Mouse (Mus musculus): ENCODE data around the gene Kif14. TPM values are rescaled to one million over a fixed set of nuclear protein-coding genes. Genes with fewer than 3 reads are reported as not detected.
"Not testable (repeated sequence)": the region's sequence is repeated elsewhere in the genome, so short reads cannot be mapped to it uniquely, and the experiment has no call there.

The Kif14 gene
- polyA plus RNA-seq, 1 experiment: 0.05 TPM

GRCm38 (mm10) chr1:136491681-136492080, 25.5 kb downstream of the Kif14 start:
- H3K36me3 ChIP-seq (ENCODE audit: control insufficient read depth, insufficient read depth, low read length): no peaks in the 10 kb centered on the region

GRCm38 (mm10) chr1:136492232-136492631, 26.1 kb downstream of the Kif14 start:
- H3K27me3 ChIP-seq (replicated peaks; ENCODE audit: control insufficient read depth, insufficient read depth, low read length): no peaks in the 10 kb centered on the region
- no peak overlapping the region for H3K27ac ChIP-seq (ENCODE audit: insufficient read depth, low read depth, low read length)
- WGBS: 97% methylated on average over 2 of the region's 2 CpGs
- no peaks in the 10 kb centered on the region for H3K4me1 ChIP-seq (ENCODE audit: control insufficient read depth, insufficient read depth, low read length)
- no peaks in the 10 kb centered on the region for H3K36me3 ChIP-seq (ENCODE audit: control insufficient read depth, insufficient read depth, low read length)
- no peak for TF ChIP-seq CTCF (conservative IDR thresholded peaks at IDR 0.05; ENCODE audit: insufficient read depth, insufficient read length, low read depth, low read length)
- TF ChIP-seq POLR2A (IDR thresholded peaks at IDR 0.05; ENCODE audit: low read depth, low read length): no peak
- H3K4me3 ChIP-seq (ENCODE audit: insufficient read depth, low read depth, low read length): no peak overlapping the region
- DNase-seq: no peak

More at GRCm38 (mm10) chr1:136491681-136492080, 25.5 kb downstream of the Kif14 start:
- Histone ChIP-seq H3K27ac (ENCODE audit: insufficient read depth, low read depth, low read length) (no peak overlapping the region), H3K27me3 (replicated peaks; ENCODE audit: control insufficient read depth, insufficient read depth, low read length) (no peaks in the 10 kb centered on the region), H3K4me1 (ENCODE audit: control insufficient read depth, insufficient read depth, low read length) (no peaks in the 10 kb centered on the region), H3K4me3 (ENCODE audit: insufficient read depth, low read depth, low read length) (no peak overlapping the region)
- no peak; the same call in 1 of the 2 replicates for TF ChIP-seq CTCF (conservative IDR thresholded peaks at IDR 0.05; ENCODE audit: insufficient read depth, insufficient read length, low read depth, low read length)
- no peak for TF ChIP-seq POLR2A (IDR thresholded peaks at IDR 0.05; ENCODE audit: low read depth, low read length)
- 83% methylated on average over 5 of the region's 5 CpGs for WGBS
- no peak for DNase-seq

GRCm38 (mm10) chr1:136499317-136499716, 33.2 kb downstream of the Kif14 start:
- Histone ChIP-seq H3K36me3 (ENCODE audit: control insufficient read depth, insufficient read depth, low read length) (no peaks in the 10 kb centered on the region), H3K4me3 (ENCODE audit: insufficient read depth, low read depth, low read length) (no peak overlapping the region), H3K27me3 (replicated peaks; ENCODE audit: control insufficient read depth, insufficient read depth, low read length) (no peaks in the 10 kb centered on the region), H3K4me1 (ENCODE audit: control insufficient read depth, insufficient read depth, low read length) (no peaks in the 10 kb centered on the region), H3K27ac (ENCODE audit: insufficient read depth, low read depth, low read length) (no peak overlapping the region)
- no peak for TF ChIP-seq POLR2A (IDR thresholded peaks at IDR 0.05; ENCODE audit: low read depth, low read length)
- no peak for TF ChIP-seq CTCF (conservative IDR thresholded peaks at IDR 0.05; ENCODE audit: insufficient read depth, insufficient read length, low read depth, low read length)
- no peak for DNase-seq
- WGBS: 81% methylated on average over 13 of the region's 13 CpGs

GRCm38 (mm10) chr1:136502936-136503335, 36.8 kb downstream of the Kif14 start:
- WGBS: 98% methylated on average over 8 of the region's 8 CpGs
- no peak overlapping the region for H3K27ac ChIP-seq (ENCODE audit: insufficient read depth, low read depth, low read length)
- no peaks in the 10 kb centered on the region for H3K36me3 ChIP-seq (ENCODE audit: control insufficient read depth, insufficient read depth, low read length)
- no peak for DNase-seq
- H3K27me3 ChIP-seq (replicated peaks; ENCODE audit: control insufficient read depth, insufficient read depth, low read length): no peaks in the 10 kb centered on the region
- no peak overlapping the region for H3K4me3 ChIP-seq (ENCODE audit: insufficient read depth, low read depth, low read length)
- H3K4me1 ChIP-seq (ENCODE audit: control insufficient read depth, insufficient read depth, low read length): no peaks in the 10 kb centered on the region
- TF ChIP-seq POLR2A (IDR thresholded peaks at IDR 0.05; ENCODE audit: low read depth, low read length) (no peak), CTCF (conservative IDR thresholded peaks at IDR 0.05; ENCODE audit: insufficient read depth, insufficient read length, low read depth, low read length) (no peak)

GRCm38 (mm10) chr1:136506255-136506654, 40.1 kb downstream of the Kif14 start:
- not testable (repeated sequence) for H3K27me3 ChIP-seq (replicated peaks; ENCODE audit: control insufficient read depth, insufficient read depth, low read length); H3K36me3 ChIP-seq (ENCODE audit: control insufficient read depth, insufficient read depth, low read length); H3K4me3 ChIP-seq (ENCODE audit: insufficient read depth, low read depth, low read length); DNase-seq; H3K4me1 ChIP-seq (ENCODE audit: control insufficient read depth, insufficient read depth, low read length); H3K27ac ChIP-seq (ENCODE audit: insufficient read depth, low read depth, low read length)
- WGBS: 76% methylated on average over 10 of the region's 10 CpGs

GRCm38 (mm10) chr1:136512317-136512716, 46.2 kb downstream of the Kif14 start:
- no peaks in the 10 kb centered on the region for H3K27me3 ChIP-seq (replicated peaks; ENCODE audit: control insufficient read depth, insufficient read depth, low read length)
- H3K4me3 ChIP-seq (ENCODE audit: insufficient read depth, low read depth, low read length): no peak overlapping the region
- H3K4me1 ChIP-seq (ENCODE audit: control insufficient read depth, insufficient read depth, low read length): no peaks in the 10 kb centered on the region
- H3K27ac ChIP-seq (ENCODE audit: insufficient read depth, low read depth, low read length): no peak overlapping the region
- WGBS: 57% methylated on average over 6 of the region's 6 CpGs
- H3K36me3 ChIP-seq (ENCODE audit: control insufficient read depth, insufficient read depth, low read length): no peaks in the 10 kb centered on the region
- no peak for DNase-seq
- TF ChIP-seq CTCF (conservative IDR thresholded peaks at IDR 0.05; ENCODE audit: insufficient read depth, insufficient read length, low read depth, low read length) (no peak), POLR2A (IDR thresholded peaks at IDR 0.05; ENCODE audit: low read depth, low read length) (no peak)

GRCm38 (mm10) chr1:136513181-136513580, 47.0 kb downstream of the Kif14 start:
- no peak for DNase-seq
- no peaks in the 10 kb centered on the region for H3K36me3 ChIP-seq (ENCODE audit: control insufficient read depth, insufficient read depth, low read length)
- 76% methylated on average over 11 of the region's 11 CpGs for WGBS
- H3K4me1 ChIP-seq (ENCODE audit: control insufficient read depth, insufficient read depth, low read length): no peaks in the 10 kb centered on the region
- H3K4me3 ChIP-seq (ENCODE audit: insufficient read depth, low read depth, low read length): no peak overlapping the region
- H3K27me3 ChIP-seq (replicated peaks; ENCODE audit: control insufficient read depth, insufficient read depth, low read length): no peaks in the 10 kb centered on the region
- H3K27ac ChIP-seq (ENCODE audit: insufficient read depth, low read depth, low read length): no peak overlapping the region
- no peak for TF ChIP-seq CTCF (conservative IDR thresholded peaks at IDR 0.05; ENCODE audit: insufficient read depth, insufficient read length, low read depth, low read length)
- TF ChIP-seq POLR2A (IDR thresholded peaks at IDR 0.05; ENCODE audit: low read depth, low read length): no peak
